Mouse (Mus musculus): Measurements from ENCODE around the gene Ccdc144b. TPM values are rescaled to one million over a fixed set of nuclear protein-coding genes. Genes with fewer than 3 reads are reported as not detected.

Ccdc144b gene
- polyA plus RNA-seq, 2 experiments: not detected

DNA sequence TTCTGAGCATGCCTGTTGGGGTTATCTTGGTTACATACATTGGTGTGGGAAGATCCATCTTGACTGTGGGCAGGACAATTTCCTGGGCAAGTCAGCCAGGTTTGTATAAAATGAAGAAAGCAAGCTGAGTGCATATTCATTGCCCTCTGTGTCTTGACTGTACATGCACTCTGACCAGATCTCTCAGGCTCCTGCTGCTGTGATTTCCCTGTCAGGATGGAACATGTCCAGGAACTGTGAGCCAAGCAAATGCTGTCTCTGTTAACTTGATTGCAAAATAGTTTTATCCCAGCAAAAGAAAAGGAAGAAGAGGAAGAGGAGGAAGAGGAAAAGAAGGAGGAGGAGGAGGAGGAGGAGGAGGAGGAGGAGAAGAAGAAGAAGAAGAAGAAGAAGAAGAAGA is 8.8 kb downstream of the Ccdc144b start:
- DNase-seq (ENCODE audit: low read depth in 3 of 3, low spot score in 3 of 3): no peak
- no peak overlapping the region for H3K4me2 ChIP-seq (ENCODE audit: low read depth)

DNA sequence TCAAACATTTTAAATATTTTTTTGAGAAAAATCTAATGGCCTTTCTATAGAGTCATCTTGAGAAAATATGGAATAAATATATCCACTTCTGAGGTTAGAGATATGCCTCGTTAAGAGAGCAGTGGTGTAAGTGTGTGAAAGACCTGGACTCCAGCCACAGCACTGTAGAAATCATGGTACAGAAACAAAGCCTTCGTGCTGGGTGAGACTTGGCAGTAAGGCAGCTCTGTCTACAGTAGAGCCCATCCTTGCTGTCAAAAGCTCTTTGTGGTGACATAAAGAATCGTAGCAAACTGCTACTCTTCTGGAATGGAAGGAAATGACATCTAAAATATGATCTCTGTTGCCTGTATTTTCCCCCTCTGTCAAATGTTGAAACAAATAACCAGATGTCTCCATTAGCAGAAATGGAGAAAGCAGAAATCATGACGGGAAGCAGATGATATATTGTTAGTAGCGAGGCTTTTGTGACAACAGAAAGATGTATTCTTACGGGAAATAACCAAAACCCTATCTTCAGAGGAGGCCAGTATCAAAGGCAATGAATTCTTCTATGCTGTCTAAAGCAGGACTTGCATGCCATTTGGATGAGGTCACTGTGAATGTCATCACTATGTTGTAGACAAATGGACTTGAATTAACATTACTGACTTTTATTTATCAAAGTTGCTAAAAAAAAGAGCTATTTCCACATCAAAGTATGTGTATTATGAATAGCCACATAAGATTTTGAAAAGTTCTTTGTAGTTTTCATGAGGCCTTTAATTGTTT is 21.4 kb downstream of the Ccdc144b start:
- WGBS (ENCODE audit: insufficient replicate concordance): 48% methylated on average over 6 of the region's 6 CpGs
- Histone ChIP-seq H3K4me2 (ENCODE audit: low read depth) (no peak overlapping the region), H3K4me1 (replicated peaks; ENCODE audit: control insufficient read depth in 2 of 2, insufficient read depth in 2 of 2, low read length in 1 of 2) (no peaks in the 10 kb centered on the region), H3K4me3 (ENCODE audit: insufficient read depth in 1 of 2, low read depth in 2 of 2, low read length in 2 of 2) (no peak overlapping the region), H3K9ac (replicated peaks) (no peak overlapping the region), H3K9me3 (ENCODE audit: control insufficient read depth, low read length) (no peaks in the 10 kb centered on the region), H3K27me3 (ENCODE audit: control insufficient read depth, insufficient read depth, low read length) (no peaks in the 10 kb centered on the region), H3K27ac (no peak overlapping the region), H3K36me3 (replicated peaks; ENCODE audit: control insufficient read depth, insufficient read depth, low read depth) (no peaks in the 10 kb centered on the region)
- TF ChIP-seq EP300 (IDR thresholded peaks at IDR 0.05; ENCODE audit: low read depth): no peak
- no peak for TF ChIP-seq CTCF (IDR thresholded peaks at IDR 0.05; ENCODE audit: low read depth)
- no peak for ATAC-seq (ENCODE audit: insufficient read depth)
- DNase-seq (ENCODE audit: low read depth in 3 of 3, low spot score in 3 of 3): no peak

More for the DNA sequence above, 8.8 kb downstream of the Ccdc144b start:
- no peak overlapping the region for H3K27ac ChIP-seq
- no peaks in the 10 kb centered on the region for H3K36me3 ChIP-seq (replicated peaks; ENCODE audit: control insufficient read depth, insufficient read depth, low read depth)
- no peak for ATAC-seq (ENCODE audit: insufficient read depth)
- H3K9me3 ChIP-seq (ENCODE audit: control insufficient read depth, low read length): no peaks in the 10 kb centered on the region
- TF ChIP-seq EP300 (IDR thresholded peaks at IDR 0.05; ENCODE audit: low read depth) (no peak), CTCF (IDR thresholded peaks at IDR 0.05; ENCODE audit: low read depth) (no peak)
- no peak overlapping the region for H3K9ac ChIP-seq (replicated peaks)
- H3K27me3 ChIP-seq (ENCODE audit: control insufficient read depth, insufficient read depth, low read length): no peaks in the 10 kb centered on the region
- no peaks in the 10 kb centered on the region for H3K4me1 ChIP-seq (replicated peaks; ENCODE audit: control insufficient read depth in 2 of 2, insufficient read depth in 2 of 2, low read length in 1 of 2)
- H3K4me3 ChIP-seq (ENCODE audit: insufficient read depth in 1 of 2, low read depth in 2 of 2, low read length in 2 of 2): no peak overlapping the region

DNA sequence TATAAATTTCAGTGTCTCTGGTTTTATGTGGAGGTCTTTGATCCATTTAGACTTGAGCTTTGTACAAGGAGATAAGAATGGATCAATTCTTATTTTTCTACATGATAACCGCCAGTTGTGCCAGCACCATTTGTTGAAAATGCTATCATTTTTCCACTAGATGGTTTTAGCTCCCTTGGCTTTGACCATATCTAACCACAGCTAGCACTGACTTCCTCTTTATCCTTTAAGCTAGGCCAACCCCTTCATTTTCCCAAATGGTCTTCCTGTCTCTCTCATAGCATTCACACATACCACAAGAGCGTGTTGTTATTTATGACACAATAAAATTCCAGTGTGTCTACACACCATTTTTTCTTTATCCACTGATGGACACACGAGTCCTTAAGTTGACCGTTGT is 23.4 kb downstream of the Ccdc144b start:
- Histone ChIP-seq H3K27ac (no peak overlapping the region), H3K9ac (replicated peaks) (no peak overlapping the region), H3K4me3 (ENCODE audit: insufficient read depth in 1 of 2, low read depth in 2 of 2, low read length in 2 of 2) (no peak overlapping the region), H3K9me3 (ENCODE audit: control insufficient read depth, low read length) (no peaks in the 10 kb centered on the region), H3K4me1 (replicated peaks; ENCODE audit: control insufficient read depth in 2 of 2, insufficient read depth in 2 of 2, low read length in 1 of 2) (no peaks in the 10 kb centered on the region), H3K4me2 (ENCODE audit: low read depth) (no peak overlapping the region), H3K36me3 (replicated peaks; ENCODE audit: control insufficient read depth, insufficient read depth, low read depth) (no peaks in the 10 kb centered on the region), H3K27me3 (ENCODE audit: control insufficient read depth, insufficient read depth, low read length) (no peaks in the 10 kb centered on the region)
- no peak for ATAC-seq (ENCODE audit: insufficient read depth)
- 44% methylated on average over 4 of the region's 4 CpGs for WGBS (ENCODE audit: insufficient replicate concordance)
- DNase-seq (ENCODE audit: low read depth in 3 of 3, low spot score in 3 of 3): no peak
- TF ChIP-seq EP300 (IDR thresholded peaks at IDR 0.05; ENCODE audit: low read depth) (no peak), CTCF (IDR thresholded peaks at IDR 0.05; ENCODE audit: low read depth) (no peak)

DNA sequence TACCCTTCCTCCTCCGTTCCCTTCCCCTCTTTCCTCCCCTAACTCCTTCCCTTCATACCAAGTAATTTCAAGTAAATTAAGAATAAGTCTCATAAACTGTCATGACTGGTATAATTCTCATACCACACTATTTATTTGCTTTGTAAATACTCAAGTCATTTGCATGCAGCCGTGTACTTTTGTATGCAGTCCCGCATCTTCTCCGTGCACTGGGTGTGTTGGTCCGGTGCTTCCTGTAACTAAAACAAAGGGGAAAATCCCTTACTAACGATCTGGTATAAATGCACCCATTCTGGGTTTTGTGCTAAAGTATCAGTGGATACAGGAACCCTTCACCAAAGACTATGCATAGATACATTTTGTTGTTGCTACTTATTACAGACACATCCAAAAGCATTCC is 27.6 kb downstream of the Ccdc144b start:
- no peak overlapping the region for H3K27ac ChIP-seq
- DNase-seq (ENCODE audit: low read depth in 3 of 3, low spot score in 3 of 3): no peak
- H3K36me3 ChIP-seq (replicated peaks; ENCODE audit: control insufficient read depth, insufficient read depth, low read depth): no peaks in the 10 kb centered on the region
- no peak for ATAC-seq (ENCODE audit: insufficient read depth)
- no peak overlapping the region for H3K9ac ChIP-seq (replicated peaks)
- no peak overlapping the region for H3K4me3 ChIP-seq (ENCODE audit: insufficient read depth in 1 of 2, low read depth in 2 of 2, low read length in 2 of 2)
- H3K9me3 ChIP-seq (ENCODE audit: control insufficient read depth, low read length): no peaks in the 10 kb centered on the region
- whole genome bisulfite sequencing (ENCODE audit: insufficient replicate concordance): 62% methylated on average over 6 of the region's 6 CpGs
- no peak overlapping the region for H3K4me2 ChIP-seq (ENCODE audit: low read depth)
- TF ChIP-seq EP300 (IDR thresholded peaks at IDR 0.05; ENCODE audit: low read depth): no peak
- TF ChIP-seq CTCF (IDR thresholded peaks at IDR 0.05; ENCODE audit: low read depth): no peak
- no peaks in the 10 kb centered on the region for H3K27me3 ChIP-seq (ENCODE audit: control insufficient read depth, insufficient read depth, low read length)
- H3K4me1 ChIP-seq (replicated peaks; ENCODE audit: control insufficient read depth in 2 of 2, insufficient read depth in 2 of 2, low read length in 1 of 2): no peaks in the 10 kb centered on the region

DNA sequence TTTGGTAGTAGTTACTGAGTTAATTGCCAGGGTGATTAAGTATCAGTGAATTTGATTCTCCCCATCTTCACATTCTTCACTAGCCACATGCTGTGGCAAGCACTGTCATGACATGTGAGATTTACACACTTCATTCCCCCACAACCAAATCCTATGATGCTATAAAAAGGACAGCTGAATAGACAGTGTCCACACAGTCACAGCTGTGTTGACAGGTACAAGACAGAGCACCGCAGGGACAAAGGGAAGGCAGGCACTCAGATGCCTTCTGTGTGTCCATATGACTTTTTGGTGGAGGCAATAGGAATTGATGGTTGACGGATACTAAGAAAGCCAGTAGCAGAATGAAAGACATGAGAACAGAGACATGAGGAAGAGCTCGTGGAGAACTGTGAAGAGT is 42.1 kb downstream of the Ccdc144b start:
- Histone ChIP-seq H3K36me3 (replicated peaks; ENCODE audit: control insufficient read depth, insufficient read depth, low read depth) (no peaks in the 10 kb centered on the region), H3K27ac (no peak overlapping the region), H3K27me3 (ENCODE audit: control insufficient read depth, insufficient read depth, low read length) (no peaks in the 10 kb centered on the region), H3K9me3 (ENCODE audit: control insufficient read depth, low read length) (no peaks in the 10 kb centered on the region), H3K4me1 (replicated peaks; ENCODE audit: control insufficient read depth in 2 of 2, insufficient read depth in 2 of 2, low read length in 1 of 2) (no peaks in the 10 kb centered on the region), H3K4me3 (ENCODE audit: insufficient read depth in 1 of 2, low read depth in 2 of 2, low read length in 2 of 2) (no peak overlapping the region), H3K9ac (replicated peaks) (no peak overlapping the region), H3K4me2 (ENCODE audit: low read depth) (no peak overlapping the region)
- DNase-seq (ENCODE audit: low read depth in 3 of 3, low spot score in 3 of 3) (no peak), ATAC-seq (ENCODE audit: insufficient read depth) (no peak)
- TF ChIP-seq EP300 (IDR thresholded peaks at IDR 0.05; ENCODE audit: low read depth) (no peak), CTCF (IDR thresholded peaks at IDR 0.05; ENCODE audit: low read depth) (no peak)
- 60% methylated on average over 3 of the region's 3 CpGs for WGBS (ENCODE audit: insufficient replicate concordance)

Measured in liver, embryonic 14.5 days (tissue).